14 mouse cellular contexts compared by ENCODE assay signal in the genomic region with DNA sequence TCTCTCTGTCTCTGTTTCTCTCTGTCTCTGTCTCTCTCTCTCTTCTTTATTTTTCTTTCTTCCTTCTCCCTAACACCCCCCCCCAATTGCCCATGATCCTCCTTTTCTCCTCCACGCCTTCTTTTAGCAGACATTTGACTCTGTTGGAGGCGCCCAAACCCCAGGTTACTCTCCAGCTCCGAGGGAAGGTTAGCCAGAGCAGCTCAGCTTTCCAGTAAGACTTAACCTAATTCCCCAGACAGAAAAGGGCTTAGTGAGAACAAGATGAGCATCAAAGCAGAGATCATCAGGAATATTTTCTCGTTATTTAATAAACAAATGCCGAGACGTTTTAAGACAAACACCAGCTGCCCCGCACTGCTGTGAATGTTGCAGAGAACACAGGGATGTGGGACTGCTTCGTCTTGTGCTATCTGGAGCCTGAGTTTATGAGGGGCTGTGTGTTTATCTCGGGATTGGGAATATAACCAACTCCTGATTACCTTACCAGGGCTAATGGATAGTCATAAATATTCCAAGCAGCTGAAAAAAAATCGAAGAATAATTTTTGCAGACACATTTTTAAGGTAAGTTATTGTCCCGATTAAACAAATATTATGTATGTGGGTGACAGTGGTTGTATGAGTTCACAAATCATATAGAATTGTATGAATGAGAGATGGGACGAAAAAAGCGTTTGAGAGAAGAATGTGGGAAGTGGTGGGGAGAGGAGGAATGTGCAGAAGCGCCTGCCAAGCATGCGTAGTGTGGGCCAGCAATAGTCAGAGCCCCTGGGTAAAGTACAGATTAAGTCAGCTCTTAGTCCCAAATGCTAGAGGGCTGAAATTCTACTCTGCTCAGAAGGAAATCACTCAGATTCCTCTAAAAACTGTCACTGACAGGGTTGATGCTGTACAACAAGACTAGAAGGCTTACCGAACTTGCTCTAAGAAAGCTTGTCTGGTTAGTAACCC. TPM values are rescaled to one million over a fixed set of nuclear protein-coding genes. Genes with fewer than 3 reads are reported as not detected.
A peak's percentile ranks its signal among the peaks of the same experiment; 100 is the strongest.
DNase-seq lines count a peak whose midpoint lies in the region; ATAC-seq lines count a peak whose summit lies in the region.
"Had no signal": no experiment of that assay in that cellular context is flagged by ENCODE, and none has a peak within 500 bp of the region (broad histone marks: within the 10 kb centered on the region; RNA-seq: fewer than 3 reads in every experiment).

No protein-coding gene starts in this region.

- ATAC-seq in megakaryocyte-erythroid progenitor cell, adult 5-6 weeks (replicated peaks; ENCODE audit: low FRiP score, low TSS enrichment, poor library complexity, severe bottlenecking), result no peak

- intact Hi-C loops in heart, postnatal 14 days (cut with DNase I), result loop anchor here (1.0 to 5.0 kb wide), 4 partner anchors 178 to 534 kb away; no protein-coding TSS in a partner anchor

- DNase-seq in heart, postnatal 14 days, result peak; percentile 16 to 24
- no peak for DNase-seq in heart, adult 9 months (ENCODE audit: low spot score in 2 of 2)
- DNase-seq in urinary bladder, postnatal 14 days (ENCODE audit: low spot score), result peak; percentile 12
- no peak for DNase-seq in urinary bladder, postnatal 4 days (ENCODE audit: low spot score in 2 of 2)
- DNase-seq in lung, postnatal 25 days (ENCODE audit: low spot score), result peak; percentile 23
- DNase-seq in layer of hippocampus, adult 9-10 months (ENCODE audit: low spot score), result no peak
- DNase-seq in adrenal gland, adult 18-20 months (ENCODE audit: low spot score in 2 of 2), result no peak
- DNase-seq: cerebellum, adult 18-20 months; right cerebral cortex, postnatal 25 days; thymus, postnatal 36 days had no signal

RNA-seq across cellular contexts. Expression of a gene that starts 44.2 kb away (rescaled TPM):
- total RNA-seq in heart, postnatal 14 days (2021), result 10 to 100 TPM; 10.4 to 11.3 TPM
- 1 to 10 TPM; 4.0 to 8.5 TPM for total RNA-seq in adrenal gland, adult 18-20 months (2021)
- total RNA-seq in megakaryocyte-erythroid progenitor cell, adult 5-6 weeks (2014; fragmentation: Nextera tagmentation), result not detected in 2 replicates
- not detected in 2 replicates for total RNA-seq in megakaryocyte-erythroid progenitor cell, adult 5-6 weeks (2017)
- total RNA-seq: megakaryocyte progenitor cell, adult 5-6 weeks; MEL; neutrophil, adult 5-6 weeks had no signal

Comparison
In these comparisons a context has a peak if more than half of its experiments do, and no peak if none do; other contexts are left out.
1. DNase-seq: peak in heart, postnatal 14 days (2 of 2), urinary bladder, postnatal 14 days (single experiment) and lung, postnatal 25 days (single experiment); none in heart, adult 9 months (0 of 2), urinary bladder, postnatal 4 days (0 of 2), layer of hippocampus, adult 9-10 months (single experiment) and adrenal gland, adult 18-20 months (0 of 2).
2. RNA of a gene that starts 44.2 kb away (total RNA-seq): 10.4 to 11.3 TPM in heart, postnatal 14 days and 4.0 to 8.5 TPM in adrenal gland, adult 18-20 months; not detected in megakaryocyte-erythroid progenitor cell, adult 5-6 weeks; every median in the first group is over 4 times any median in the second.